Mouse (Mus musculus) spleen, adult 10 weeks (tissue): Measurements from ENCODE around the gene Lrrc3c. TPM values are rescaled to one million over a fixed set of nuclear protein-coding genes. Genes with fewer than 3 reads are reported as not detected.

ENCODE experiments used
- polyA plus RNA-seq: library from polyadenylated mRNA; stranded (reverse); fragments of 350-450 nt; fragmentation: Illumina TruSeq; extraction: RNeasy Lipid Tissue Mini Kit (QIAGEN cat#74804); gene quantifications from one replicate; pipeline ENCODE4 v1.2.3, GENCODE M21; 2015; ENCODE audit warnings: low replicate concordance; ENCODE audit not compliant: insufficient read depth

Lrrc3c gene
- polyA plus RNA-seq: not detected

GRCm38 (mm10) chr11:98597991-98598390, at the start of gene Lrrc3c:
Gene Lrrc3c (plus strand): TSS chr11:98598291.

GRCm38 (mm10) chr11:98550975-98551828, 46.9 kb upstream of the Lrrc3c start, which contains the start of gene Zpbp2:
Gene Zpbp2 (plus strand): TSS chr11:98551097.

GRCm38 (mm10) chr11:98586892-98587563, 11.1 kb upstream of the Lrrc3c start, which contains the start of gene Ormdl3:
Gene Ormdl3 (minus strand): TSS chr11:98587368.

GRCm38 (mm10) chr11:98625611-98626410, 27.7 kb downstream of the Lrrc3c start, which contains the start of the genes Gm12355 and Gsdma3:
Gene Gm12355 (minus strand): TSS chr11:98625661.
Gene Gsdma3 (plus strand): TSS chr11:98626360.

GRCm38 (mm10) chr11:98646459-98646858, 48.4 kb downstream of the Lrrc3c start, which contains the start of gene Gsdma2:
Gene Gsdma2 (plus strand): TSS chr11:98646759.

Other genes starting within 250 kb of the Lrrc3c start
- not detected for gene Ppp1r1b, start 249.9 kb upstream of the Lrrc3c start, polyA plus RNA-seq
- 23.7 TPM for gene Stard3, start 239.9 kb upstream of the Lrrc3c start, polyA plus RNA-seq
- not detected for gene Tcap, start 214.5 kb upstream of the Lrrc3c start, polyA plus RNA-seq
- gene Pnmt, start 211.8 kb upstream of the Lrrc3c start, polyA plus RNA-seq: not detected
- 3.6 TPM for gene Pgap3, start 197.8 kb upstream of the Lrrc3c start, polyA plus RNA-seq
- gene Erbb2, start 185.8 kb upstream of the Lrrc3c start, polyA plus RNA-seq: 1.2 TPM
- gene Mien1, start 159.3 kb upstream of the Lrrc3c start, polyA plus RNA-seq: 99.5 TPM
- gene Grb7, start 151.9 kb upstream of the Lrrc3c start, polyA plus RNA-seq: 0.41 TPM
- gene Ikzf3, start 52.3 kb upstream of the Lrrc3c start, polyA plus RNA-seq: 218 TPM
- 6.1 TPM for gene Zpbp2, start 47.2 kb upstream of the Lrrc3c start, polyA plus RNA-seq
- gene Ormdl3, start 10.9 kb upstream of the Lrrc3c start, polyA plus RNA-seq: 16.2 TPM
- 0.23 TPM for gene Gm12355, start 27.4 kb downstream of the Lrrc3c start, polyA plus RNA-seq
- gene Gsdma3, start 28.1 kb downstream of the Lrrc3c start, polyA plus RNA-seq: not detected
- not detected for gene Gsdma2, start 48.5 kb downstream of the Lrrc3c start, polyA plus RNA-seq
- not detected for gene Gsdma, start 66.1 kb downstream of the Lrrc3c start, polyA plus RNA-seq
- gene Psmd3, start 84.3 kb downstream of the Lrrc3c start, polyA plus RNA-seq: 32.9 TPM
- not detected for gene Csf3, start 103.0 kb downstream of the Lrrc3c start, polyA plus RNA-seq
- gene Med24, start 131.1 kb downstream of the Lrrc3c start, polyA plus RNA-seq: 31.3 TPM
- 9.6 TPM for gene Thra, start 142.3 kb downstream of the Lrrc3c start, polyA plus RNA-seq
- gene Nr1d1, start 177.0 kb downstream of the Lrrc3c start, polyA plus RNA-seq: 1.0 TPM
- 134 TPM for gene Msl1, start 197.2 kb downstream of the Lrrc3c start, polyA plus RNA-seq
- 65.6 TPM for gene Casc3, start 206.6 kb downstream of the Lrrc3c start, polyA plus RNA-seq
- 0.58 TPM for gene Rapgefl1, start 238.5 kb downstream of the Lrrc3c start, polyA plus RNA-seq